Mouse (Mus musculus) ES-Bruce4 (cell line): ENCODE measurements around the gene Mcu.

Source experiments
- CTCF ChIP-seq: IDR thresholded peaks from one replicate; pipeline ENCODE4 v1.8.1; 2011; ENCODE audit warnings: low read depth, low read length
- EP300 ChIP-seq: IDR thresholded peaks from 2 replicates; pipeline ENCODE4 v1.6.1; 2011; ENCODE audit warnings: low read depth, low read length; ENCODE audit not compliant: insufficient read depth
- POLR2A ChIP-seq: IDR thresholded peaks from one replicate; pipeline ENCODE4 v1.8.1; 2011; ENCODE audit warnings: low read length; ENCODE audit not compliant: insufficient read depth

GRCm38 (mm10) chr10:59602891-59603290, 13.6 kb downstream of the Mcu start:
- TF ChIP-seq POLR2A (no peak), CTCF (no peak), EP300 (no peak)
